Mouse (Mus musculus) MEL (cell line): ENCODE results near the gene Scaf4. TPM values are rescaled to one million over a fixed set of nuclear protein-coding genes. Genes with fewer than 3 reads are reported as not detected.

Source experiments
- DNase-seq: peaks from one replicate; pipeline ENCODE4 v3.0.0; 2011; ENCODE audit warnings: low read depth, low spot score
- H3K27ac ChIP-seq: 2 replicates; pipeline ENCODE4 v1.5.1; 2012; ENCODE audit warnings: low read depth, mild to moderate bottlenecking, control low read depth, low read length, moderate library complexity; ENCODE audit not compliant: control insufficient read depth
- H3K27me3 ChIP-seq, 2 experiments: fragments of 150-350 bp in 1 of 2; sonication (generic) in 1 of 2; 2 replicates each; pipeline ENCODE4 v1.6.1; 2012; ENCODE audit warnings: low read length in 2 of 2, mild to moderate bottlenecking in 2 of 2, improper control_type of control experiment in 1 of 2, moderate library complexity in 1 of 2; ENCODE audit not compliant: insufficient read depth in 2 of 2, control insufficient read depth in 1 of 2
- H3K36me3 ChIP-seq, 2 experiments: 2 replicates each; pipeline ENCODE4 v1.6.1; 2012 to 2014; ENCODE audit warnings: low read length in 2 of 2, improper control_type of control experiment in 1 of 2, inconsistent platforms in 1 of 2, mild to moderate bottlenecking in 1 of 2; ENCODE audit not compliant: insufficient read depth in 2 of 2, control insufficient read depth in 1 of 2
- H3K4me1 ChIP-seq, 2 experiments: fragments of 150-350 bp in 1 of 2; sonication (generic) in 1 of 2; 2 replicates each; pipeline ENCODE4 v1.6.1; 2012; ENCODE audit warnings: low read length in 2 of 2, improper control_type of control experiment in 1 of 2, mild to moderate bottlenecking in 1 of 2; ENCODE audit not compliant: insufficient read depth in 2 of 2, control insufficient read depth in 1 of 2
- H3K4me3 ChIP-seq, 2 experiments: fragments of 150-350 bp in 1 of 2; sonication (generic) in 1 of 2; 2 replicates each; pipeline ENCODE4 v1.5.1; 2012; ENCODE audit warnings: low read depth in 2 of 2, low read length in 2 of 2, mild to moderate bottlenecking in 2 of 2, moderate library complexity in 2 of 2, control low read depth in 1 of 2, improper control_type of control experiment in 1 of 2; ENCODE audit not compliant: control insufficient read depth in 1 of 2, insufficient read depth in 1 of 2
- H3K79me2 ChIP-seq: 2 replicates; pipeline ENCODE4 v1.6.1; 2012; ENCODE audit warnings: mild to moderate bottlenecking, low read length, moderate library complexity; ENCODE audit not compliant: control insufficient read depth, poor library complexity, insufficient read depth
- H3K9ac ChIP-seq: 2 replicates; pipeline ENCODE4 v1.6.1; 2012; ENCODE audit warnings: low read depth, mild to moderate bottlenecking, control low read depth, low read length, moderate library complexity; ENCODE audit not compliant: control insufficient read depth, poor library complexity, severe bottlenecking
- H3K9me3 ChIP-seq: fragments of 150-350 bp; sonication (generic); replicated peaks from 2 replicates; pipeline ENCODE4 v1.6.1; 2012; ENCODE audit warnings: mild to moderate bottlenecking, low read length, improper control_type of control experiment, moderate library complexity; ENCODE audit not compliant: insufficient read depth
- CHD1 ChIP-seq: IDR thresholded peaks from 2 replicates; pipeline ENCODE4 v1.6.1; 2012; ENCODE audit warnings: low read depth, mild to moderate bottlenecking, inconsistent platforms, low read length, improper control_type of control experiment
- CTCF ChIP-seq, 3 experiments: IDR thresholded peaks in 2 of 3; conservative IDR thresholded peaks in 1 of 3; 2 replicates each; pipeline ENCODE4 v1.5.1; 2011 to 2012; ENCODE audit warnings: low read length in 3 of 3, low read depth in 2 of 3, mild to moderate bottlenecking in 2 of 3, improper control_type of control experiment in 1 of 3, inconsistent platforms in 1 of 3, mixed read lengths in 1 of 3, moderate library complexity in 1 of 3; ENCODE audit not compliant: control insufficient read depth in 1 of 3, insufficient read depth in 1 of 3, poor library complexity in 1 of 3, severe bottlenecking in 1 of 3
- E2F4 ChIP-seq: IDR thresholded peaks from 2 replicates; pipeline ENCODE4 v1.6.1; 2011; ENCODE audit warnings: low read depth, low read length, improper control_type of control experiment, borderline replicate concordance
- ELF1 ChIP-seq: IDR thresholded peaks from 2 replicates; pipeline ENCODE4 v1.6.1; 2014; ENCODE audit warnings: low read depth, mild to moderate bottlenecking, inconsistent platforms, low read length, improper control_type of control experiment, moderate library complexity
- JUND ChIP-seq: IDR thresholded peaks from 2 replicates; pipeline ENCODE4 v1.6.1; 2011; ENCODE audit warnings: low read depth, mild to moderate bottlenecking, improper control_type of control experiment, low read length
- MAX ChIP-seq: IDR thresholded peaks from 2 replicates; pipeline ENCODE4 v1.6.1; 2011; ENCODE audit warnings: low read length, improper control_type of control experiment
- MAZ ChIP-seq: IDR thresholded peaks from 2 replicates; pipeline ENCODE4 v1.6.1; 2012; ENCODE audit warnings: low read depth, mild to moderate bottlenecking, inconsistent platforms, low read length, improper control_type of control experiment
- MXI1 ChIP-seq: IDR thresholded peaks from 2 replicates; pipeline ENCODE4 v1.6.1; 2011; ENCODE audit warnings: mild to moderate bottlenecking, low read depth, low read length, improper control_type of control experiment
- MYB ChIP-seq: IDR thresholded peaks from 2 replicates; pipeline ENCODE4 v1.6.1; 2011; ENCODE audit warnings: mild to moderate bottlenecking, low read depth, low read length, improper control_type of control experiment
- MYC ChIP-seq: IDR thresholded peaks from 2 replicates; pipeline ENCODE4 v1.6.1; 2011; ENCODE audit warnings: low read depth, mild to moderate bottlenecking, low read length, improper control_type of control experiment, moderate library complexity
- POLR2A ChIP-seq, 2 experiments: IDR thresholded peaks; 2 replicates each; pipeline ENCODE4 v1.6.1; 2011 to 2012; ENCODE audit warnings: low read length in 2 of 2, mild to moderate bottlenecking in 2 of 2, control low read depth in 1 of 2, improper control_type of control experiment in 1 of 2, low read depth in 1 of 2, moderate library complexity in 1 of 2; ENCODE audit not compliant: control insufficient read depth in 1 of 2, insufficient read depth in 1 of 2, poor library complexity in 1 of 2
- POLR2AphosphoS2 ChIP-seq: IDR thresholded peaks from 2 replicates; pipeline ENCODE4 v1.6.1; 2011; ENCODE audit warnings: low read length, improper control_type of control experiment
- RAD21 ChIP-seq: IDR thresholded peaks from 2 replicates; pipeline ENCODE4 v1.6.1; 2011; ENCODE audit warnings: mild to moderate bottlenecking, low read depth, low read length, improper control_type of control experiment
- RCOR1 ChIP-seq: IDR thresholded peaks from 2 replicates; pipeline ENCODE4 v1.6.1; 2012; ENCODE audit warnings: low read depth, mild to moderate bottlenecking, inconsistent platforms, low read length, improper control_type of control experiment
- SIN3A ChIP-seq: IDR thresholded peaks from 2 replicates; pipeline ENCODE4 v1.6.1; 2012; ENCODE audit warnings: low read length, improper control_type of control experiment, inconsistent platforms
- SMC3 ChIP-seq: IDR thresholded peaks from 2 replicates; pipeline ENCODE4 v1.6.1; 2011; ENCODE audit warnings: low read depth, low read length, improper control_type of control experiment
- TAL1 ChIP-seq: IDR thresholded peaks from 2 replicates; pipeline ENCODE4 v1.6.1; 2012; ENCODE audit warnings: mild to moderate bottlenecking, inconsistent platforms, low read length, moderate library complexity, mixed read lengths
- TBP ChIP-seq: IDR thresholded peaks from 2 replicates; pipeline ENCODE4 v1.8.0; 2011; ENCODE audit warnings: low read depth, low read length, improper control_type of control experiment
- USF1 ChIP-seq: IDR thresholded peaks from 2 replicates; pipeline ENCODE4 v1.6.1; 2014; ENCODE audit warnings: low read depth, mild to moderate bottlenecking, inconsistent platforms, low read length, improper control_type of control experiment, moderate library complexity
- ZKSCAN1 ChIP-seq: IDR thresholded peaks from 2 replicates; pipeline ENCODE4 v1.6.1; 2012; ENCODE audit warnings: low read depth, mild to moderate bottlenecking, inconsistent platforms, low read length, improper control_type of control experiment, moderate library complexity
- polyA plus RNA-seq, 2 experiments: library from polyadenylated mRNA; stranded (reverse) in 1 of 2; unstranded in 1 of 2; fragments of >175 nt in 1 of 2; fragments of >200 nt in 1 of 2; gene quantifications; 2 replicates each; pipeline versions ENCODE4 v1.2.1 to v1.2.4; 2012; ENCODE audit warnings: low replicate concordance in 2 of 2, low read depth in 1 of 2; ENCODE audit not compliant: insufficient read length in 2 of 2, insufficient read depth in 1 of 2, missing spikeins in 1 of 2
- total RNA-seq: library from RNA; depleted of rRNA; stranded (reverse); fragments of 300-350 nt; gene quantifications from 2 replicates; pipeline ENCODE4 v1.2.3, GENCODE M21; 2012

Scaf4 gene
- total and polyA plus RNA-seq, 3 experiments = 12.3 to 56.2 TPM; not detected in 1

- TF ChIP-seq USF1 = no peak
- no peak for TF ChIP-seq SIN3A
- no peak for TF ChIP-seq CTCF (IDR thresholded peaks at IDR 0.05 in 2 of 3, conservative IDR thresholded peaks at IDR 0.05 in 1 of 3; ENCODE audit: control insufficient read depth in 1 of 3, insufficient read depth in 1 of 3, low read depth in 2 of 3, low read length in 3 of 3, poor library complexity in 1 of 3, severe bottlenecking in 1 of 3)
- no peak for TF ChIP-seq MYC
- no peak for TF ChIP-seq MAX
- TF ChIP-seq SMC3 = no peak
- TF ChIP-seq CHD1 = no peak
- no peak for TF ChIP-seq TAL1
- TF ChIP-seq E2F4 = no peak
- TF ChIP-seq MXI1 = no peak
- TF ChIP-seq MYB = no peak
- H3K27me3 ChIP-seq = no peaks in the 10 kb centered on the region
- H3K36me3 ChIP-seq = peaks cover 4 to 53% of the 10 kb centered on the region in 2 experiments
- peaks cover 0 to under 1% of the 10 kb centered on the region in 2 experiments; a peak in 2 of 4 replicates for H3K4me1 ChIP-seq
- peaks cover 8% of the 10 kb centered on the region for H3K79me2 ChIP-seq
- no peak overlapping the region for H3K9ac ChIP-seq
- no peak for DNase-seq
- H3K4me3 ChIP-seq = no peak overlapping the region
- no peaks in the 10 kb centered on the region for H3K9me3 ChIP-seq
- H3K27ac ChIP-seq = no peak overlapping the region
Observed at GRCm38 (mm10) chr16:90260097-90260496, 24.2 kb downstream of the Scaf4 start.

- no peak overlapping the region for H3K27ac ChIP-seq
- H3K27me3 ChIP-seq = no peaks in the 10 kb centered on the region
- H3K4me3 ChIP-seq = no peak overlapping the region
- H3K4me1 ChIP-seq = no peaks in the 10 kb centered on the region
- no peak for DNase-seq
- no peaks in the 10 kb centered on the region for H3K9me3 ChIP-seq
- H3K9ac ChIP-seq = no peak overlapping the region
- peaks cover 7% of the 10 kb centered on the region for H3K79me2 ChIP-seq
- TF ChIP-seq JUND (no peak), USF1 (no peak), MAZ (no peak), MXI1 (no peak), SIN3A (no peak), ZKSCAN1 (no peak), ELF1 (no peak), POLR2A (IDR thresholded peaks at IDR 0.05; ENCODE audit: control insufficient read depth in 1 of 2, insufficient read depth in 1 of 2, low read depth in 1 of 2, low read length in 2 of 2, poor library complexity in 1 of 2) (no peak), RCOR1 (no peak), TBP (no peak), RAD21 (no peak), POLR2AphosphoS2 (no peak)
- H3K36me3 ChIP-seq = peaks cover 0 to 56% of the 10 kb centered on the region in 2 experiments; a peak in 2 of 4 replicates
Observed at GRCm38 (mm10) chr16:90259623-90260022, 24.7 kb downstream of the Scaf4 start.
